Mouse (Mus musculus): ENCODE data around the gene Rpl39l. TPM values are rescaled to one million over a fixed set of nuclear protein-coding genes. Genes with fewer than 3 reads are reported as not detected.

Gene Rpl39l
- polyA plus RNA-seq (2012; rRNA removed) (8.5 and 14.4 TPM in 2 replicates), polyA plus RNA-seq (2014; fragmentation: Nextera tagmentation; extraction: Ambion mirVana) (5.5 and 8.6 TPM in 2 replicates)

GRCm38 (mm10) chr16:10170005-10170404 is at the start of gene Rpl39l:
Gene Rpl39l (plus strand): TSS chr16:10170226.
- no peak within 1 kb of the TSS for H3K9ac ChIP-seq (ENCODE audit: low read depth, low read length, severe bottlenecking)
- no peak for DNase-seq (ENCODE audit: low spot score)
- 72% methylated on average over 22 of the region's 22 CpGs for WGBS

GRCm38 (mm10) chr16:10127586-10127985 is 42.4 kb upstream of the Rpl39l start:
- no peak for TF ChIP-seq POLR2A (IDR thresholded peaks at IDR 0.05; ENCODE audit: borderline replicate concordance, extremely low read depth, insufficient read depth, insufficient read length)
- H3K9ac ChIP-seq (ENCODE audit: low read depth, low read length, severe bottlenecking) = no peak overlapping the region

More at GRCm38 (mm10) chr16:10170005-10170404, at the start of gene Rpl39l:
- Histone ChIP-seq H3K27me3 (ENCODE audit: control insufficient read depth, insufficient read depth, low read length) (no peaks in the 10 kb centered on the region), H3K4me1 (ENCODE audit: control insufficient read depth, insufficient read depth, low read length) (no peaks in the 10 kb centered on the region), H3K4me3 (replicated peaks; ENCODE audit: low read length) (no peak within 1 kb of the TSS), H3K9me3 (ENCODE audit: control insufficient read depth, low read length) (no peaks in the 10 kb centered on the region), H3K27ac (replicated peaks; ENCODE audit: low read depth, low read length) (no peak within 1 kb of the TSS; the same call in 1 of the 2 replicates), H3K4me2 (replicated peaks; ENCODE audit: low read depth, low read length, severe bottlenecking) (no peak within 1 kb of the TSS), H3K36me3 (ENCODE audit: control insufficient read depth, insufficient read depth, low read length) (no peaks in the 10 kb centered on the region)
- no peak for TF ChIP-seq POLR2A (IDR thresholded peaks at IDR 0.05; ENCODE audit: borderline replicate concordance, extremely low read depth, insufficient read depth, insufficient read length)
- no peak for ATAC-seq (ENCODE audit: low FRiP score, low read depth)

GRCm38 (mm10) chr16:10129052-10129911 is 40.7 kb upstream of the Rpl39l start:
- DNase-seq (ENCODE audit: low spot score) = no peak
- TF ChIP-seq POLR2A (IDR thresholded peaks at IDR 0.05; ENCODE audit: borderline replicate concordance, extremely low read depth, insufficient read depth, insufficient read length) = no peak

More at GRCm38 (mm10) chr16:10127586-10127985, 42.4 kb upstream of the Rpl39l start:
- no peak overlapping the region for H3K27ac ChIP-seq (replicated peaks; ENCODE audit: low read depth, low read length)
- H3K4me2 ChIP-seq (replicated peaks; ENCODE audit: low read depth, low read length, severe bottlenecking) = no peak overlapping the region
- H3K4me3 ChIP-seq (replicated peaks; ENCODE audit: low read length) = no peak overlapping the region
- no peaks in the 10 kb centered on the region for H3K9me3 ChIP-seq (ENCODE audit: control insufficient read depth, low read length)
- no peaks in the 10 kb centered on the region for H3K27me3 ChIP-seq (ENCODE audit: control insufficient read depth, insufficient read depth, low read length)
- no peak for ATAC-seq (ENCODE audit: low FRiP score, low read depth)
- no peaks in the 10 kb centered on the region for H3K36me3 ChIP-seq (ENCODE audit: control insufficient read depth, insufficient read depth, low read length)
- no peak for DNase-seq (ENCODE audit: low spot score)
- no peaks in the 10 kb centered on the region for H3K4me1 ChIP-seq (ENCODE audit: control insufficient read depth, insufficient read depth, low read length)
- 86% methylated on average over 1 of the region's 1 CpGs for WGBS

GRCm38 (mm10) chr16:10143166-10143565 is 26.9 kb upstream of the Rpl39l start:
- Histone ChIP-seq H3K4me3 (replicated peaks; ENCODE audit: low read length) (no peak overlapping the region), H3K9ac (ENCODE audit: low read depth, low read length, severe bottlenecking) (no peak overlapping the region), H3K4me2 (replicated peaks; ENCODE audit: low read depth, low read length, severe bottlenecking) (no peak overlapping the region), H3K9me3 (ENCODE audit: control insufficient read depth, low read length) (no peaks in the 10 kb centered on the region), H3K27ac (replicated peaks; ENCODE audit: low read depth, low read length) (no peak overlapping the region), H3K27me3 (ENCODE audit: control insufficient read depth, insufficient read depth, low read length) (no peaks in the 10 kb centered on the region), H3K4me1 (ENCODE audit: control insufficient read depth, insufficient read depth, low read length) (no peaks in the 10 kb centered on the region), H3K36me3 (ENCODE audit: control insufficient read depth, insufficient read depth, low read length) (no peaks in the 10 kb centered on the region)
- DNase-seq (ENCODE audit: low spot score) (no peak), ATAC-seq (ENCODE audit: low FRiP score, low read depth) (no peak)
- no peak for TF ChIP-seq POLR2A (IDR thresholded peaks at IDR 0.05; ENCODE audit: borderline replicate concordance, extremely low read depth, insufficient read depth, insufficient read length)
- WGBS = 68% methylated on average over 2 of the region's 2 CpGs

More at GRCm38 (mm10) chr16:10129052-10129911, 40.7 kb upstream of the Rpl39l start:
- Histone ChIP-seq H3K9me3 (ENCODE audit: control insufficient read depth, low read length) (no peaks in the 10 kb centered on the region), H3K27ac (replicated peaks; ENCODE audit: low read depth, low read length) (no peak overlapping the region), H3K4me2 (replicated peaks; ENCODE audit: low read depth, low read length, severe bottlenecking) (no peak overlapping the region), H3K36me3 (ENCODE audit: control insufficient read depth, insufficient read depth, low read length) (no peaks in the 10 kb centered on the region), H3K4me1 (ENCODE audit: control insufficient read depth, insufficient read depth, low read length) (no peaks in the 10 kb centered on the region), H3K9ac (ENCODE audit: low read depth, low read length, severe bottlenecking) (no peak overlapping the region), H3K27me3 (ENCODE audit: control insufficient read depth, insufficient read depth, low read length) (no peaks in the 10 kb centered on the region), H3K4me3 (replicated peaks; ENCODE audit: low read length) (no peak overlapping the region)
- 78% methylated on average over 2 of the region's 2 CpGs for WGBS
- no peak for ATAC-seq (ENCODE audit: low FRiP score, low read depth)

GRCm38 (mm10) chr16:10147401-10147800 is 22.6 kb upstream of the Rpl39l start:
- ATAC-seq (ENCODE audit: low FRiP score, low read depth) = no peak
- Histone ChIP-seq H3K27me3 (ENCODE audit: control insufficient read depth, insufficient read depth, low read length) (no peaks in the 10 kb centered on the region), H3K4me3 (replicated peaks; ENCODE audit: low read length) (no peak overlapping the region), H3K36me3 (ENCODE audit: control insufficient read depth, insufficient read depth, low read length) (no peaks in the 10 kb centered on the region), H3K9ac (ENCODE audit: low read depth, low read length, severe bottlenecking) (no peak overlapping the region), H3K4me1 (ENCODE audit: control insufficient read depth, insufficient read depth, low read length) (no peaks in the 10 kb centered on the region), H3K27ac (replicated peaks; ENCODE audit: low read depth, low read length) (no peak overlapping the region), H3K4me2 (replicated peaks; ENCODE audit: low read depth, low read length, severe bottlenecking) (no peak overlapping the region), H3K9me3 (ENCODE audit: control insufficient read depth, low read length) (no peaks in the 10 kb centered on the region)
- 93% methylated on average over 5 of the region's 5 CpGs for WGBS
- no peak for TF ChIP-seq POLR2A (IDR thresholded peaks at IDR 0.05; ENCODE audit: borderline replicate concordance, extremely low read depth, insufficient read depth, insufficient read length)
- DNase-seq (ENCODE audit: low spot score) = no peak
